9 mouse cellular contexts compared by ENCODE assay signal in genomic region chr3:65174564-65174963, GRCm38 (mm10).
DNase-seq lines count a peak whose midpoint lies in the region; TF ChIP-seq lines count a peak whose summit lies in the region.
"Had no signal": no experiment of that assay in that cellular context is flagged by ENCODE, and none has a peak within 500 bp of the region (broad histone marks: within the 10 kb centered on the region; RNA-seq: fewer than 3 reads in every experiment).

No protein-coding gene starts in this region.

- peak overlapping the region; percentile 74 for H3K27ac ChIP-seq in layer of hippocampus, adult 2 months
- H3K27ac ChIP-seq: embryonic facial prominence, embryonic 12.5 days had no signal

- DNase-seq in embryo, embryonic 10.5 days (ENCODE audit: low spot score): peak; percentile 8
- no peak for DNase-seq in embryo, embryonic 10 days (ENCODE audit: low spot score)
- DNase-seq in kidney, postnatal 36 days: peak; percentile 4 to 23
- no peak for DNase-seq in kidney, adult 18-20 months
- DNase-seq in layer of hippocampus, adult 2 months (ENCODE audit: low spot score in 2 of 2): peak; percentile 45 to 68
- DNase-seq in right cerebral cortex, postnatal 14 days: peak; percentile 20
- no peak for DNase-seq in yolk sac, embryonic 10.5 days (ENCODE audit: low spot score)
- DNase-seq in adrenal gland, adult 2 months: no peak

- H3K4me3 ChIP-seq in layer of hippocampus, adult 2 months: no peak overlapping the region
- H3K4me3 ChIP-seq: embryonic facial prominence, embryonic 12.5 days had no signal

- no peak for TF ChIP-seq CTCF in layer of hippocampus, adult 2 months (conservative IDR thresholded peaks at IDR 0.05)

Comparison
In these comparisons a context has a peak if more than half of its experiments do, and no peak if none do; other contexts are left out.
1. DNase-seq: peak in embryo, embryonic 10.5 days (single experiment), kidney, postnatal 36 days (2 of 2), layer of hippocampus, adult 2 months (2 of 2) and right cerebral cortex, postnatal 14 days (single experiment); none in embryo, embryonic 10 days (single experiment), kidney, adult 18-20 months (single experiment), yolk sac, embryonic 10.5 days (single experiment) and adrenal gland, adult 2 months (single experiment).